Mouse (Mus musculus) layer of hippocampus, adult 8-10 months (tissue): ENCODE measurements around the gene Nfib. TPM values are rescaled to one million over a fixed set of nuclear protein-coding genes. Genes with fewer than 3 reads are reported as not detected.

Experiments
- DNase-seq, 2 experiments: peaks; one replicate each; pipeline ENCODE4 v3.0.0; 2022; ENCODE audit warnings: low spot score in 2 of 2
- total RNA-seq, 4 experiments: library from RNA; stranded (reverse); gene quantifications; 2 replicates each; pipeline ENCODE4 v1.2.4; 2022

The Nfib gene
- total RNA-seq, 4 experiments from 2014 or later = 125 to 165 (median 149) TPM

GRCm38 (mm10) chr4:82542656-82543397, 162.7 kb downstream of the Nfib start:
- DNase-seq = no peak

- DNase-seq = peak; percentile 75 to 83
Measured at GRCm38 (mm10) chr4:82541894-82542510, 163.5 kb downstream of the Nfib start.

- DNase-seq = no peak
Measured at GRCm38 (mm10) chr4:82540466-82540990, 165.0 kb downstream of the Nfib start.

- no peak for DNase-seq
Measured at GRCm38 (mm10) chr4:82540048-82540410, 165.5 kb downstream of the Nfib start.

- DNase-seq = peak in 1 of 2 experiments; percentile 27
Measured at GRCm38 (mm10) chr4:82539406-82540047, 166.0 kb downstream of the Nfib start.

GRCm38 (mm10) chr4:82538815-82539214, 166.7 kb downstream of the Nfib start:
- DNase-seq = peak in 1 of 2 experiments; percentile 24

- peak in 1 of 2 experiments; percentile 22 for DNase-seq
Measured at GRCm38 (mm10) chr4:82538069-82538811, 167.3 kb downstream of the Nfib start.

- DNase-seq = peak in 1 of 2 experiments; percentile 49
Measured at GRCm38 (mm10) chr4:82537279-82537967, 168.1 kb downstream of the Nfib start.

GRCm38 (mm10) chr4:82536435-82537278, 168.9 kb downstream of the Nfib start:
- peak in 1 of 2 experiments; percentile 46 for DNase-seq

GRCm38 (mm10) chr4:82535606-82536434, 169.7 kb downstream of the Nfib start:
- no peak for DNase-seq

GRCm38 (mm10) chr4:82533231-82533630, 172.3 kb downstream of the Nfib start:
- DNase-seq = no peak

GRCm38 (mm10) chr4:82532443-82533191, 172.9 kb downstream of the Nfib start:
- DNase-seq = peak in 1 of 2 experiments; percentile 43

- DNase-seq = no peak
Measured at GRCm38 (mm10) chr4:82531977-82532376, 173.6 kb downstream of the Nfib start.

GRCm38 (mm10) chr4:82530875-82531353, 174.6 kb downstream of the Nfib start:
- no peak for DNase-seq

GRCm38 (mm10) chr4:82528978-82529377, 176.6 kb downstream of the Nfib start:
- no peak for DNase-seq

- no peak for DNase-seq
Measured at GRCm38 (mm10) chr4:82519935-82520334, 185.6 kb downstream of the Nfib start.

- DNase-seq = no peak
Measured at GRCm38 (mm10) chr4:82518132-82518531, 187.4 kb downstream of the Nfib start.

- DNase-seq = no peak
Measured at GRCm38 (mm10) chr4:82517311-82517710, 188.2 kb downstream of the Nfib start.
